Mouse (Mus musculus): ENCODE results near the gene Hist1h2ba. TPM values are rescaled to one million over a fixed set of nuclear protein-coding genes. Genes with fewer than 3 reads are reported as not detected.

Gene Hist1h2ba
- polyA plus RNA-seq, 1 experiment from 2014 or later = not detected

DNA sequence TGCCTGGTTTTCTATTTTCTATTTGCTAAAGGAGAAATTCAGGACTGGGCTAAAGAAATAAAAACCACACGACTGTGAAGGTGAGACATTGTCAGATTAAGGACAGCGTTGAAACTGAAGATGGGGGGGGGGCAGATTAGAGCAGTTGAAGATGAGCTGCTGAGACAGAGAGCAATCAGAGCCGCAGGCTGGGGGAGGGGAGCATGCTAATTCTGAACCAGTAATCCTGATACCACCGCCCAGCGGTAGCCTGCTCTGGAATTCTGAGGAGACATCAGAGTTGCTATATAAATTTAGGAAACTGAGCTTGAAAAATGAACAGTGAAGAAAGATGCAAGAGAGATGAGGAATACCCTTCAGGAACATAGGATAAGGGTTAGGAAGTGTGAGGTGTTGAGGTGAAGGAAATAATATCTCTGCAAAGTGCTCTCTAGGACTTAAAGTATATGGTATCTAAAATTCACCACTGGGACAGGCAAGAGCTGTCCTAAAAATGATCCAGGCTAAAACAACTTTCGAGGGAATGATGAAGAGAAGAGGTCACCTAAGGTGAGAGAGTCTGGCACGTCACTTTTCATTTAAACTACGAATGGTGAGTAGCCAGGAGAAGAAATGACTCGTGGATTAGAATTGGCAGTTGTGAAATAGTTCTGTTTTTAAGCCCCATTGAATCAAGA lies 41.2 kb downstream of the Hist1h2ba start:
- no peaks in the 10 kb centered on the region for H3K36me3 ChIP-seq
- peaks cover 9% of the 10 kb centered on the region; the same call in 1 of the 2 replicates for H3K4me1 ChIP-seq (replicated peaks)
- no peaks in the 10 kb centered on the region for H3K27me3 ChIP-seq
- H3K4me3 ChIP-seq (replicated peaks) = no peak overlapping the region
- no peak overlapping the region for H3K9ac ChIP-seq (replicated peaks)
- ATAC-seq = peak; percentile 30; the same call in 1 of the 2 replicates
- peak overlapping the region; percentile 21 for H3K4me2 ChIP-seq (replicated peaks)
- no peaks in the 10 kb centered on the region for H3K9me3 ChIP-seq
- 9% methylated on average over 9 of the region's 9 CpGs for WGBS
- no peak overlapping the region for H3K27ac ChIP-seq

DNA sequence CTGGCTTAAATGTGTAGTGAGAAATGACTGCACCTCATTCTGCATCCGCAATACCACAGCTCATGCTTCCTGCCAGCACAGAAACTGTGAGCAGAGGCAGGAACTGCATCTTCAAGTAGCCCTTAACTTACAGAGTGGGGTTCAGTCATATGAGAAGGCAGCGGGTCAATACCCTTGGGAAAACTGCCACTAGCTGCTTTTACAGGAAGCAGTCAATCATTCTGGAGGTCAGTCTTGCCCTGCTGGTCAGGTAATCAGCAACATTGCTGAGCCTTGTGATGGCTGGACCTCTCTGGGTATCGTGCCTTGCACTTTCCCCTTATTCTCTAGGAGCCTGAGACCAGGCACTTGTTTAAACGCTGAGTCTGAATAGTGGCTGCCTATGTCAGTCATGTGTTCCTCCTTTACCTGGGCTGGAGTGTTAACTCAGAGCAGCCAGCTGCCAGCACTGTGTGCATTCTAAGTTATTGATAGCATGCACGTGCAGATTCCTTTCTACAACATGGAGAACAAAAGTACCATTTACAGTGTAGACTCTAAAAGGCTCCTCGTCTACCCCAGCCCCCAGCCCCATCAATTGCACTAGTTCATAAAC lies 44.8 kb downstream of the Hist1h2ba start:
- H3K9ac ChIP-seq (replicated peaks) = no peak overlapping the region
- no peaks in the 10 kb centered on the region for H3K9me3 ChIP-seq
- 82% methylated on average over 6 of the region's 6 CpGs for WGBS

DNA sequence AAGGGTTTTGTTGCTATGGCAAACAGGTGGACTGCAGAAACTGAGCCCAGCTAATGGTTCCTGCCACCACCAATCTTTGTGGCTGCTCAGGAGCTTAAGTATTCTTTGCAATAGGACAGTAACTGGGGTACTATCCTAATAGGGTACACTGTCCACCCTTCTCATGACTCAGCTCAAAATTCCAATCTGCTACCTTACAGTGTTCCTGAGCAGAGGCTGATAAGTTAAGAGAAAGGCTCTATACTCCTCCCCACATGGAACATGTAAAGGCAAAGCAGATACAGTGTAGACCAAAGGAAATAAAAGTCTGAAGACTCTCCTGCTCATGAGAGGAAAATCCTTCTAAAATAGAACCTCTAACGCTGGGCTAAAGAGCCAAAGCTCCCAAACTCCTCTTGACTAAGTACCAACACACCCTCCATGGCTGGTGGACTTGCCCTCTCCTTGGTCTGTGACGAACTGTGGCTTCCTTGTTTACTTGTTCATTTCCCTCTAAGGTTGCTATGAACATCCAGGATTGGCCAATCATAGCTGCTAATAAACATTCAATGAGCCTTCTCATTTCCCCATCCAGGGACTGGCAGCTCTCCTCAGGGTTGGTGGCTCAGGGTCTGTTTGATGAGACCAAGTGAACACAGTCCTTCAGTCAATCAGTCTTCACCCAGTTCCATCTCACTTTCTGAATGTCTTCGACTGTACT lies 46.8 kb downstream of the Hist1h2ba start:
- Histone ChIP-seq H3K4me2 (replicated peaks) (no peak overlapping the region), H3K36me3 (no peaks in the 10 kb centered on the region), H3K4me3 (replicated peaks) (no peak overlapping the region), H3K9me3 (no peaks in the 10 kb centered on the region), H3K27ac (no peak overlapping the region), H3K4me1 (replicated peaks) (no peaks in the 10 kb centered on the region), H3K9ac (replicated peaks) (no peak overlapping the region), H3K27me3 (no peaks in the 10 kb centered on the region)
- 83% methylated on average over 3 of the region's 3 CpGs for WGBS
- no peak for ATAC-seq

More for the DNA sequence above, 44.8 kb downstream of the Hist1h2ba start:
- Histone ChIP-seq H3K27ac (no peak overlapping the region), H3K4me2 (replicated peaks) (no peak overlapping the region), H3K4me3 (replicated peaks) (no peak overlapping the region), H3K36me3 (no peaks in the 10 kb centered on the region), H3K4me1 (replicated peaks) (peaks cover 9% of the 10 kb centered on the region; the same call in 1 of the 2 replicates), H3K27me3 (no peaks in the 10 kb centered on the region)
- no peak for ATAC-seq

DNA sequence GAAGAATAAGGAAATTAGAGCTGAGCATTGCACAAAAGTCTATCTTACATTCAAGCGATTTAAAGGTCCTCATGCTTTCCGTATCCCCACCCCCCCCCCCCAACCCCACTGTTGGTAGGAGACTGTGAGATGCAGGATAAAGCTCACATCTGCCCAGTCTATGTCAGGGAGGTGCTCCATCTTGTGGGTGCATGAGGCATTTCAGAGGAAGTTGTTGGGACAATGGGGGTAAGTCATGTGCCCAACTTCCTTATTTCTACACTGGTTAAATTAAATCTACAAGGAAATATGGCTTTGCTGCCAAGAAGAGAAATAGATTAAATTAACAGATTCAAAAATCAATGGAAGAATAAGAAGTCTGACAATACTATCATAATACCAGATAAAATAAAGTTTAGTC lies 48.4 kb downstream of the Hist1h2ba start:
- 31% methylated on average over 2 of the region's 2 CpGs for WGBS
- H3K4me2 ChIP-seq (replicated peaks) = no peak overlapping the region
- H3K9ac ChIP-seq (replicated peaks) = no peak overlapping the region
- H3K9me3 ChIP-seq = no peaks in the 10 kb centered on the region
- ATAC-seq = 0 out of 2 replicates have a peak, but pooled peaks have one; percentile 40
- H3K4me1 ChIP-seq (replicated peaks) = no peaks in the 10 kb centered on the region
- no peaks in the 10 kb centered on the region for H3K36me3 ChIP-seq
- no peaks in the 10 kb centered on the region for H3K27me3 ChIP-seq
- no peak overlapping the region for H3K4me3 ChIP-seq (replicated peaks)
- H3K27ac ChIP-seq = no peak overlapping the region

Small RNA genes lying within 50 kb of the gene (microRNA-seq; reads per million reads assigned to microRNA genes)
- not detected for gene Gm44344

Other genes with a start within 250 kb of the Hist1h2ba start
- 22.2 and 24.4 TPM in 2 replicates for gene Hist1h2bc, start 250.0 kb downstream of the Hist1h2ba start, polyA plus RNA-seq (2015; fragmentation: Nextera tagmentation; extraction: Ambion mirVana)
- not detected in 2 replicates for gene Hist1h1t, start 238.3 kb downstream of the Hist1h2ba start, polyA plus RNA-seq (2015; fragmentation: Nextera tagmentation; extraction: Ambion mirVana)
- gene Hist1h4c, start 235.7 kb downstream of the Hist1h2ba start, polyA plus RNA-seq (2015; fragmentation: Nextera tagmentation; extraction: Ambion mirVana) = 5.1 and 5.8 TPM in 2 replicates
- 2.0 and 2.7 TPM in 2 replicates for gene Hfe, start 223.3 kb downstream of the Hist1h2ba start, polyA plus RNA-seq (2015; fragmentation: Nextera tagmentation; extraction: Ambion mirVana)
- 9.8 and 11.1 TPM in 2 replicates for gene Hist1h1c, start 195.3 kb downstream of the Hist1h2ba start, polyA plus RNA-seq (2015; fragmentation: Nextera tagmentation; extraction: Ambion mirVana)
- 3.2 and 4.4 TPM in 2 replicates for gene Hist1h3c, start 188.6 kb downstream of the Hist1h2ba start, polyA plus RNA-seq (2015; fragmentation: Nextera tagmentation; extraction: Ambion mirVana)
- 2.8 and 3.2 TPM in 2 replicates for gene Hist1h2bb, start 187.4 kb downstream of the Hist1h2ba start, polyA plus RNA-seq (2015; fragmentation: Nextera tagmentation; extraction: Ambion mirVana)
- gene Hist1h2ab, start 183.0 kb downstream of the Hist1h2ba start, polyA plus RNA-seq (2015; fragmentation: Nextera tagmentation; extraction: Ambion mirVana) = 28.4 and 31.0 TPM in 2 replicates
- 6.3 and 8.7 TPM in 2 replicates for gene Hist1h3b, start 181.9 kb downstream of the Hist1h2ba start, polyA plus RNA-seq (2015; fragmentation: Nextera tagmentation; extraction: Ambion mirVana)
- 4.6 and 5.2 TPM in 2 replicates for gene Hist1h4b, start 177.1 kb downstream of the Hist1h2ba start, polyA plus RNA-seq (2015; fragmentation: Nextera tagmentation; extraction: Ambion mirVana)
- 0.44 and 0.57 TPM in 2 replicates for gene Hist1h4a, start 172.9 kb downstream of the Hist1h2ba start, polyA plus RNA-seq (2015; fragmentation: Nextera tagmentation; extraction: Ambion mirVana)
- gene Hist1h3a, start 171.8 kb downstream of the Hist1h2ba start, polyA plus RNA-seq (2015; fragmentation: Nextera tagmentation; extraction: Ambion mirVana) = 1.4 and 3.3 TPM in 2 replicates
- 1.6 and 2.2 TPM in 2 replicates for gene Hist1h1a, start 170.5 kb downstream of the Hist1h2ba start, polyA plus RNA-seq (2015; fragmentation: Nextera tagmentation; extraction: Ambion mirVana)
- gene Trim38, start 164.2 kb downstream of the Hist1h2ba start, polyA plus RNA-seq (2015; fragmentation: Nextera tagmentation; extraction: Ambion mirVana) = 0.15 TPM in 1 of 2 replicates, not detected in the other
- not detected in 2 replicates for gene Slc17a2, start 127.2 kb downstream of the Hist1h2ba start, polyA plus RNA-seq (2015; fragmentation: Nextera tagmentation; extraction: Ambion mirVana)
- gene Slc17a3, start 94.7 kb downstream of the Hist1h2ba start, polyA plus RNA-seq (2015; fragmentation: Nextera tagmentation; extraction: Ambion mirVana) = not detected in 2 replicates
- 0.08 TPM in 1 of 2 replicates, not detected in the other for gene Slc17a1, start 66.4 kb downstream of the Hist1h2ba start, polyA plus RNA-seq (2015; fragmentation: Nextera tagmentation; extraction: Ambion mirVana)
- gene Slc17a4, start 19.1 kb downstream of the Hist1h2ba start, polyA plus RNA-seq (2015; fragmentation: Nextera tagmentation; extraction: Ambion mirVana) = not detected in 2 replicates
- gene Hist1h2aa, start 306 bp upstream of the Hist1h2ba start, polyA plus RNA-seq (2015; fragmentation: Nextera tagmentation; extraction: Ambion mirVana) = not detected in 2 replicates
- gene Scgn, start 57.1 kb upstream of the Hist1h2ba start, polyA plus RNA-seq (2015; fragmentation: Nextera tagmentation; extraction: Ambion mirVana) = 1.2 and 1.6 TPM in 2 replicates

All from midbrain, embryonic 13.5 days (tissue).